Mouse (Mus musculus) urinary bladder, postnatal 4 days (tissue): Measurements from ENCODE around the gene Med18.
"Not testable (repeated sequence)": the region's sequence is repeated elsewhere in the genome, so short reads cannot be mapped to it uniquely, and the experiment has no call there.

Experiments
- DNase-seq, 2 experiments: peaks; one replicate each; pipeline ENCODE4 v3.0.0; 2021 to 2022; ENCODE audit warnings: low spot score in 2 of 2

Med18 gene

DNA sequence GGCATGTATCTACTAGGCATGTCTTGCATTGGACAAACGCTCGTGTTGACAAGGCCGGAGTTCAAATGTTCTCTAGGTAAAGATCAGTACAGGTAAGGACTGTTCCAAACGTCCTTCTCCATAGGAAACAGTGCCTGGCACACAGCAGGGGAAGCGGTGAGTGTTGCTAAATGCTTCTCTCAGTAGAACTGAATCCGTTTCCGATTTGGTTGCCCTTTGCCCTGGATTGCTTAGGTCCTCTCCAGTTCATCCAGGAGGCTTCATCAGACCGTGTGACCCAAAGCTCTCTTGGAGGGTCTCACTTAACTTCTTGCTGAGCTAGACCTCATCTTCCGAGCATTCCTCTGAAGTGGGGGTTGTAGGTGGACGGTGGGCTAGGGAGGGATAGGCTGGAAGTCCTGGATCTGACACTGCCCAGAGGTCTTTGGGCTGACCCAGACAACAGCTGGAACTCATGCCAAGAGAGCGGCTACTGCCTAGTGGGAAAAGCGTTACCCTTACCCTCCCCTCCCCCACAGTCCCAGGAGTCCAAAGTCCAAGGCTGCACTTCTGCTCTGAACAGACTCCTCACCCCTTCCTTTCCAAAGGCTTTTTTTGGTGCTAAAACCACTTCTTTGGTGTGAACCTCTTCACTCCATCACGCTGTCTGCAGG lies 19.4 kb upstream of the Med18 start:
- no peak for DNase-seq

GRCm38 (mm10) chr4:132482104-132482503 lies 18.4 kb upstream of the Med18 start:
- DNase-seq: not testable (repeated sequence)

GRCm38 (mm10) chr4:132477833-132478232 lies 14.1 kb upstream of the Med18 start:
- no peak for DNase-seq

DNA sequence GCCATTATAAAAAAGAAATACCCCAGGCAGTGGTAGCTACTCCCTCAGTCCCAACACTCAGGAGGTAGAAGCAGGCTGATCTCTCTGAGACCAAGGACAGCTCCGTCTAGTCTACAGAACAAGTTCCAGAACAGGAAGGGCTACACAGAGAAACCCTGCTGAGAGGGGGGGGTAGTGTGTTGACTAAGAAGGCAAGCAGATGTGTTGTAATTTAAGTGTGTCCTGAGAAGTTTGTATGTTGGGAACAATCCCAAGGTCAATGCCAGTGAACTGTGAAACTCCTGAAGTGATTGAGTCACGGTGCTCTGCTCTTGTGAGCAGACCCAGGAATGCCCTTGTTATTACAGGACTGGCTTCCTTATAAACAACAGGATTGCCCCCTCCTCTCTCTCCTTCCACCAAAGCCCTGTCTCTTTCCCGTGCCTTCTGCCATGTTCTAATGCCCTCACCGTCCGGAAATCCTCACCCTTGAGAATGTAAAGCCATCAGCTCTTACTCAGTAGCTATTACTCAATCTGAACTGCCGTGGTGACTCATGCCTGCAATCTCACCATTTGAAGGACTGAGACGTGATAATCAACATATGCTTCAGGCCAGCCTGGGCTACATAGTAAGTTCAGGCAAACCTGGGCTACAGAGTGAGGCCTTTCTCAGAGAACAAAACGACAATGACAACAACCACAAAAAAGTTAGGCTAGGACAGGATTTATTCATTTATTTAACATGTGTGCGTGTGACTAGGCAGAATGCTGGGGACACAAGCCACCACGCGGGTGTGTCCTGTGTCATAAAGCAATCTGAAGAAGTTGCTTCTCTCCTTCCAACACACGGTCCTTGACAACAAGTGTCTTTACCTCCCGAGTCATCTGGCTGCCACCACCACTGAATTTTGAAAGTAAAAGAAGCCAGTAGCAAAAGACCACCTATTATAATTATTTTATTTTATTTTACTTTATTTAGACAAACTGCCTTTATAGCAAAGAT lies 12.5 kb upstream of the Med18 start:
- no peak for DNase-seq

DNA sequence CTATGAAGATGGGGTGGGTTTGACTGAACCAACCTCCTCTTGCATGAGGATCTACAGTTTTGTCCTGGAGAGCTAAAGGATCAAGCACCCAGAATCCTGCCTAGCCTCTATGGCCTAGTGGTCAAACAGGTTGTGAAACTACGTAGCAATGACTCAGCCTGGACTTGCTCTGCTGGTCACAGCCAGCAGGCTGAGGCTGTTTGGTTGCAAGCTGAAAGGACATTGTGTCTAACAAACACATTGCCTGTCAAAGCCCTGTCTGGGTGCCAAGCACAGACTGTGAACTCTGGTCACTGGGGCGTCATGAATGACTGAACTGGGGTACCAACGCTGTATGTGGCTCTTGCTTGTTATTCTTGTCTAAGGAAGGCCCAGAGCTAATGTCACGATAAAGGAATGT lies 10.9 kb upstream of the Med18 start:
- peak in 1 of 2 experiments; percentile 37 for DNase-seq

- DNase-seq: no peak
Measured at GRCm38 (mm10) chr4:132473411-132473810, 9.7 kb upstream of the Med18 start.

GRCm38 (mm10) chr4:132469873-132470272 lies 6.2 kb upstream of the Med18 start:
- no peak for DNase-seq

DNA sequence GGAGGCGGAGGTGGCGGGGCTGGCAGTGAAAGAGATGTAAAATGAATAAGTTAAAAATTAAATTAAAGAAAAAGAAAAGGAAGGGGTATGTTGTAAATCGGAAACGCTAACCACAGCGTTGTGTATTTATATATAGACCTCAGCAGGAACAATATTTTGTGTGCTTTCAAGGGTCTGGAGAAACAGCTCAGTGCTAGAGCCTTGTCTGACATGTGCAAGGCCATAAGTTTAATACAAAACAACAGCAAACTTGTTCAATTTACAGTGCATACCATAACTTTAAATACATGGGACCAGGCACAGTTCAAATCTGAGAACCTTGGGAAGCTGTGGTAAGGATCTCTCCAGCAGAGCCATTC lies 513 bp upstream of the Med18 start:
- no peak for DNase-seq

- no peak for DNase-seq
Measured at GRCm38 (mm10) chr4:132462836-132463235, 885 bp downstream of the Med18 start.

DNA sequence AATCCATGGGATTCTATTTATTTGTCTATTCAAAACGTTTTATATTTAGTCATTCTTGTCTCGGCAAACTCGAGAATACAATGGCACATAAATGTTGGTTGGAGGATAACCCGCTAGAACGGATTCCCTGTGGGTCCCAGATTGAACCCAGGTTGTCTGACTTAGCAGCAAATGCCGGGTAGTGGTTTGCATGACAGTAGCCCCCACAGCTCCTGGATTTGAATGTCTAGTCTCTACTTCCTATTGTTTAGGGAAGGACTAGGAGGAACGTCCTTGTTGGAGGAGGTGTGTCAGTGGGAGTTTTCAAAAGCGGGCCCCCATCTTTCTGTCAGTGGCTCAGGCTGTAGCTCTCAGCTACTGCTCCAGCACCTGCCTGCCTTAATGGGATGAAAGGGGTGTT lies 3.5 kb downstream of the Med18 start:
- no peak for DNase-seq

DNA sequence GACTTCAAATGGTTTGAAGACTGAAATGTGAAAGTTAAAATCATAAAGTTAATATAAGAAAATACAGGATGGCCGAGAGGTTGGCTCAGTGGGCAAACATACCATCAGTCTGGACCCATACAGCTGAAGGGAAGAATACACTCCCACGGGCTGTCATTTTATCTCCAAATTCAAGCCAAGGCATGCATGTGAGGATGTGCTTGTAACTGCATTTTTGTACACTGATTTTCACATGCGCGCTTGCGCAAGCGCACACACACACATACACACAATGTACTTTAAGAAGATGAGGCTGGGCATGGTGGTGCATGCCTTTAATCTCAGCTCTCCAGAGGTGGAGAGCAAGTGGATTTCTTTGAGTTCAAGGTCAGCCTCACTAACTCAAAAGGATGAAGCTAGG lies 8.2 kb downstream of the Med18 start:
- DNase-seq: no peak

DNA sequence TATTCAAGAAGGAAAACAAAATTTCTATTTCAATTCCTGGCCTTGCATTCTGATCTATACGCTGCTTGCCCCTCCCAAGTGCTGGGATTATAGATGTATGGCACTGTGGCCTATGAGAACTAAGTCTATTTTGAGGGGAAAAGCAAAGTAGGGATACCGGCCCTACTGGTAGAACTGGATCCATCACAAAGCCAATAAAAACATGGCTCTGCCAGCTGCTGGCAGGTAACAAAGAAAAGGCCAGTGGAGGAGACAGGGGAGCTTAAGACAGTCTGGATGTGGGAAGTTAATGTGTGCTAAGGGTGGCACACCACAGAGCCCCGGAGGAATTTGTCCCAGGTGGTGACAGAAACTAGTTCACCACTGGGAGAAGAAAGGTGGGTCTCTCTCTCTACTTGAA lies 8.6 kb downstream of the Med18 start:
- DNase-seq: no peak

- DNase-seq: no peak
Measured at GRCm38 (mm10) chr4:132454216-132454615, 9.5 kb downstream of the Med18 start.

- no peak for DNase-seq
Measured at GRCm38 (mm10) chr4:132449778-132450177, 13.9 kb downstream of the Med18 start.

DNA sequence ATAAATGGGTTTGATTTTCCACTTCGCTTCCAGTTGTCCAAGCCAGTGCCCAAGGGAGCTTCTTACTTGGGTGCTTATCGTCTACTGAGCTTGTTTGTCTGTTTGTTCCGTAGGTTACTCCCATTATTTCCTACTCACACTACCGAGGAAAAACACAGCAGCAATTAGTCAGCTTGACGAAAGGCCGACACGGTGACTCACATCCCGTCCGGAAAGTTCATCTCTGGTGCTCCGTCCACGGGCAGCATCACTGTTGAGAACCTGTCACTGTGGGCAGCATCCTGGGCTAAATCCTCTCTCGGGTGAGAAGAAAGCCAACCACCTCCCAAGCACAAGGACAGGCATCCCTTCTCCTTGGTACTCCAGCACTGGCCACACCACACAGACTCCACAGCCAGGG lies 17.6 kb downstream of the Med18 start:
- DNase-seq: no peak

- DNase-seq: no peak
Measured at GRCm38 (mm10) chr4:132444516-132444915, 19.2 kb downstream of the Med18 start.

GRCm38 (mm10) chr4:132437857-132438256 lies 25.9 kb downstream of the Med18 start:
- no peak for DNase-seq

DNA sequence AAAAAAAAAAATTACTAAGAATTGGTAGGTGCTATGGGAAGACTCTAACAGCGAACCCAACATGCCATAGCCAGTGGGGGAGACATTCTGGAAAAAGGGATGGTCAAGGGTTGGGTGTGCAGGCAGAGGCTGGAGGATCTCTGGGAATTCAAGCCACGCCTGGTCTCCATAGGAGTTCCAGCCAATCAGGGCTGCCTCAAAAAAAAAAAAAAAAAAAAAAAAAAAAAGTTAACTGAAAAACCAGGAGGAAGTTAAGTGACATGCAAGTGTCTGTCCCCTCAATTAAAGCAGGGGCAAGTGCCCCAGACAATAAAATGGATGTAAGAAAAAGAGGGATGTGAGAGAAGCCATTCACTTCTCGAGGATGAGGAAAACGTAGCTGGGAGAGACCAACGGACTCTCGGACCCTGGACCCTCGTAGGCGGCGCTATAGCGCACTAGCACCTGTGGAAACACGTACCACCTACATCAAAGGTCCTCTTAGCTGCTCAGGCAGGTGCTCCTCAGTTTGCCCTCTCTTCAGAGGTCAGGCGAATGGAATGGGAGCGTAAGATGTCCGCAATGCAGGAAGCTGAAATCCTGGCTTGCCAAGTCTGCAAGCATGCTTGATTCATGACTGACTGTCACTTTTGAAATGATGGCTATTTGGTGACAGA lies 30.9 kb downstream of the Med18 start:
- no peak for DNase-seq

DNA sequence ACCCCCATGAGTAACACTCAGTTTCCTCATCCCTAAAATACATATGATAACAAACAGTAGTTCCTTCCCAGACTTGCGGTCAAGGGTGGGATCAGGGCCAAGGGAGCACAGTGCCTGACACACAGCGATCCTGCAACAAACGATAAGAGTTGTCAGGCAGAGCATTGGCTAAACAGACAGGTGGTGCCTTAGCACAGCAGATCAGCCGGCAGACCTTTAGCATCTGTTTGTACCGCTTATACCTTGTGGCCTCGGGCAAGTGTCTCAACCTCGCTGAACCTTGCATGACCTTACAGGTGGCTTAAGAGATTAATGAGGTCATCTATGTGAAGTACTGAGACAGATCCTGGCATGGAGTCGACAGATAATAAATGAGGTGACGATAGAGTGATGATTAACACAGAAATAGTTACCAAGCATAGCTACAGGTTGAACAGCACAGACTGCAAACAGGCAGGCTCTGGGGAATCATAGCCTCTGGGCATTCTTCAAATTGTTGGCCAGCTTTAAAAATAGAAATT lies 35.6 kb downstream of the Med18 start:
- DNase-seq: no peak

GRCm38 (mm10) chr4:132427493-132427892 lies 36.2 kb downstream of the Med18 start:
- no peak for DNase-seq

DNA sequence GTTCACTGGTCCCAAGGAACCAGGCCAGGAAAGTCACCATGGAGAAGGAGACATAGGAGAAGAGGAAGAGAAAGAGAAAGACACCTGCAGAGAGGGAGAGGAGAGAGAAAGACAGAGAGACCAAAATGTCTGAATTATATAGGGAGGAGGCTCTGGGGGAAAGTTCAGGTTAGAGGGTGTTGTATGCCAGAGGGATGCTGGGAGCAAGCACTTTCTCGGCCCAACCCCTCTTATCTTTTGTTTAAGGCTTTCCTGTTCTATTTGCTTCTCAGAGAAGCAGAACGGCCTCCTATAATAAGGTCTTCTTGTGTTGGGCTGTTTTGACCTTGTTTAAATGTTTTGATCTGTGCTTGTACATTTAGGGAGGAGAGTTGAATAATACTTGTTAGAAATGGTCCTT lies 37.7 kb downstream of the Med18 start:
- DNase-seq: no peak

DNA sequence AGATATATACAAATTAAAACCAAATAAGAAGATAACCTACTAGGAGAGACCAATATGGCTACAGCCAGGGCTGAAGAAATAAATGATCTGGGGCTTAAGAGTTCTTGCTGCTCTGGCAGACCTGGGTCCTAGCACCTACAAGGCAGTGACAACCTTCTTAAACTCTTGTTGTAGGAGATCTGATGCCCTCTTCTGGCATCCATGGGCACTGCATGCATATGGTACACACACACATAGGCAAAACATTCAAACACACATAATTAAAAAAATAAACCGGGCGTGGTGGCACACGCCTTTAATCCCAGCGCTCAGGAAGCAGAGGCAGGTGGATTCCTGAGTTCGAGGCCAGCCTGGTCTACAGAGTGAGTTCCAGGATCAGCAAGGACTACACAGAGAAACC lies 39.0 kb downstream of the Med18 start:
- DNase-seq: no peak
